Mouse (Mus musculus) spleen, postnatal 4 days (tissue): ENCODE data around the gene Lgr4.

Experiments
- DNase-seq, 2 experiments: peaks; one replicate each; pipeline ENCODE4 v3.0.0; 2022; ENCODE audit warnings: low spot score in 2 of 2

Gene Lgr4

DNA sequence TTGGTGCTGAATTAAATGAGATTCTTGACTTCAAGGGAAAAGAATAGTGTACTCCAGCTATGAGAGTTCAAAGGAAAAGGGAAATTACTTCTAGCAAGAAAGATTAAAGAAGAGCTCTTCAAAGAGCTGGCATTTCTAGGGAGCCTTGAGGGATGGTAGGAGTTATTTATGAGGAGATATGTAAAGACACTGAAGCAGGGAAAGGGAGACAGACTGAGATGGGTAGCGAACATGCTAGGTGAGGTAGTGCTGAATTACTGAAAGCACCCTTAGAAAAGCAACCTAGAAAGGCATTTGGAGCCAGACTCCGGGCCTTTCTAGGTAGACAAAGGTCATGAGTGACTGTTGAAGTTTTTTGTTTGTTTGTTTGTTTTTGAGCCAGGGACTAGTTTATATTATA, 58.7 kb downstream of the Lgr4 start:
- DNase-seq: no peak

DNA sequence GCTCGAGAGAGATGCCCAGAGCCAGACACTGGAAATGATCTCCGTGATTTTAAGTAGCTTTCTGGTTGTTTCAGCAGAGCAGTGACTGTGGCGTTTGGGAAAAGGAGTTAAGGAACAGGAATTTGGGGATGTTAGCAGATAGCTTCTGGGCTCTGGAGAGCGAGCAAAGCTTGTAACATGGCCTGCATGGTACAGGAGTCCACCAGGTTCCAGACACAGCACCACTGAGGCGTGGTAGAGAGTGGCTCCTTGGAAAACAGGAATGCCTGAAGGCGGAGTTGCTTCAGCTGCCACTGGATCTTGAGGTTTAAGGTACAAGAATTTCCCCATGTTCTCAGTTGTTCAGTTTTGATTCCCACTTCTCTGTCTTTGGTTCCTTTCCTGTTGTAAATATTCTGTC, 59.9 kb downstream of the Lgr4 start:
- no peak for DNase-seq

DNA sequence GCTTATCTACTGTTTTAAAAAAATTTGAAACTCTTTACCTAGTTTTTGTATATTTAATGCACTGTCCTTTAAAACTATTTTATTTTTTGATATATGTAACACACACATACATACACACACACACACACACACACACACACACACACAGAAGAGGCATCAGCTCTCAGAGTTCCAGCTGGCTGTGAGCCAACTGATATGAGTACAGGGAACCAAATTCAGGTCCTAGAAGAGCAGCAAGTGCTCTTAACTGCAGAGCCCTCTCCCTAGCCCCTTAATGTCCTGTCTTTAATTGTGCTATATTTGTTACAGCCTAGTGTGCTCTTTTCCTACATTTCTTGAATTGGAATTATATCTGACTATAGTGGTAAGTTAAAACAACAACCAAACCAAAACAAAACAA, 61.8 kb downstream of the Lgr4 start:
- DNase-seq: no peak

DNA sequence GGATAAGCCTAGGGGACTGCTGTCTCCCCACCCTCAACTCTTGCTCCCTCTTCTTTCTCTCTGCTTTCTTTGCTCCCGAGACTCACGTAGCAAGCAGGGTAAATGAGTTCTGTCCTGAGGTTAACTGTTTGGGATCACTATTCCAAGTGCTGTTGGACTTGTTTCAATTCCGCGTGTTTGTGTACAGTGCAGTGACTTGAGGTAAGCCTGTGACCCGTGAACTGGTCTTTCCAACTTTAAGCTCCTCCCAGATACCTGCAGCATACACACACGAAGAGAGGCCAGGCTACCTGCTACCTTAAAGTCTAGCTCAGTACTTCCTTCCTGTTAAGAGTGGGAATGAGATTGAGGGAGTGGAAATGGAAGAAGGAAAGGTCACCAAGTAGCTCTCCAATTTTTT, 66.0 kb downstream of the Lgr4 start:
- no peak for DNase-seq

DNA sequence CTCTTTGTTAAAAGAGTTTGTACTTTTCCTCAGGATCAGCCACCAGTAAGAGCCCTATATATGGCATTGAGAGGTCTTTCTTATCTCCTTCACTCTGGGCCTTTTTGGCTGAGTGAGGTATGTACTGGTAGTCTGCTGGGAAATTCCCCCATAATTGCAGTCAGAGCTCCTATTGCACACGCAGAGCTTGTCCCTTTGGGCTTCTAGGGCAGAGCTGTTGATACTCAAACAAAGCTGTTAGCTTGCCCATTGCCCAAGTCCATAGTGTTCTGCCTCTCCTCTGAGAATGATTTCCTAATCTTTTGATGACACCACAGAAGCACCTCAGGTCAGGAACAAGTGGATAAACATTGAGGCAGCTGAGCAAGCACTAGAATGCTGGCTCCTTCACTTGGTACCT, 67.5 kb downstream of the Lgr4 start:
- DNase-seq: no peak

DNA sequence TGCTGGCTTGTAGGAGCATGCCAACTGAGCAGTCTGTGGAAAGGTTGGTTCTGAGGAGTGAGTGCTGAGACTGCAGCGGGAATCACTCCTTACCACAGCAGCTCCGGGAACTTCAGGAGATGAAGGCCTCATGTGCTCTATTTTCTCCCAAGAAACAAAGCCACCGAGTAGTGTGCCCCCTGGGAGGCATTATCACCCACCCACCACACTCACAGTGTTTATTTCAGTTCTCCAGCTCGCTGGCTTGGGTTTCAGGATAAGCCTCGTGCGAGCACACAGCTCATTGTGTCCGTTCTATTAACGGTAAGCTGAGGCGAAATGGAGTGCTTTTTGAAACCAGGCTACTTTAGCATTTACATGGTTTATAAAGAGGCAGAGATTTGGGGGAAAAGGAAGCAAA, 68.1 kb downstream of the Lgr4 start:
- no peak for DNase-seq

DNA sequence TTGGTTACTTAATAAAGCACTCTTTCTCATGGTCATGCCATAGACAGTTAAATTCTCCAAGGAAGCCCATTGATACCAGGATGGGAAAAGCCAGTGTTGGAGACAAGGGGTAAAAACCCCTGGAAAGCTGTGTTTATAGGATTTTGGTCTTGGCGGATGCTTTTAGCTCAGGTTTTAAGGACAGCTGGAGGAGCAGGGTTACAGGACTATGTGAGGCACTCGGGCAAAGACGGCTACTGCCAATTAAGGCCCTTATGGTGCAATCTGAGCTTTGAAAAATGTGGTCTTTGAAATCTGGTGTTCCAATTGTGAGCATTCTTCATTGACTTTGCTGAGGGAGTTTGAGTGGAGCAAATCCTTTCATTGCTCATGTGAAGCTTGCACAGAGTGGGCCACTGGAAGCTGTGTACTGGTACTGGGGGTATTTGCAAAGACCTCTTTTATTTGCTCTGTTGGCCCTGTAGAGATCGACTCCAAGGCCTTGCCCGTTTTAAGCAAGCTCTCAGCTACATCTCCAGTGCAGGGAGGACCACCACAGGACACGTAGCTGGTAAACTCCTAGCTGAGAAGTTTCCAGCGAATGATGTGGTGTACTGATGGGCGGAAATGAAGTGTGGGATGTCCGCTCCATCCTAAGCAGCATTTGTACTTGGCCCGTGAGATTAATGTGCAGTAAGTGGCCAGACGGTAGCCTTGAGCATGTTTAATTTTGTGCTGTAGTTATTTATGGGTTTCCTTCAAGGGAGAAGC, 68.8 kb downstream of the Lgr4 start:
- no peak for DNase-seq

DNA sequence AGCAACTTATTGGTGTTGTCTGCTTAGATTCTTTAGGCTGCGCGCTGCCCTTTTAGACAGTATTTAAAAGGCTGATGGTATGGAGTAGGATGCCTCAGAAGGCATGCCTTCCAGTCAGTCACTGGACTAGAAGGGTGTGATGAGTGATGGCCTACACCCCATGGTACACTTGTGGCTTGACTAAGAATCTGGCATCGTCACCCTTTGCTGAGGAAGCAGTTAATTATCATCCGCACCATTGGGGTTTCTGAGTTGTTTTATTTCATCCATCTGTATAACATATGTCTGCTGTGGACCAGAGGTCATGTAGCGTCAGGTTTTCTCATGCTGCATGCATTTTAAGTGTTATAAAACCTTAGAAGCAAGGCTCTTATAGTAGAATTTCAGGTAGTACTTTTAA, 70.5 kb downstream of the Lgr4 start:
- no peak for DNase-seq

DNA sequence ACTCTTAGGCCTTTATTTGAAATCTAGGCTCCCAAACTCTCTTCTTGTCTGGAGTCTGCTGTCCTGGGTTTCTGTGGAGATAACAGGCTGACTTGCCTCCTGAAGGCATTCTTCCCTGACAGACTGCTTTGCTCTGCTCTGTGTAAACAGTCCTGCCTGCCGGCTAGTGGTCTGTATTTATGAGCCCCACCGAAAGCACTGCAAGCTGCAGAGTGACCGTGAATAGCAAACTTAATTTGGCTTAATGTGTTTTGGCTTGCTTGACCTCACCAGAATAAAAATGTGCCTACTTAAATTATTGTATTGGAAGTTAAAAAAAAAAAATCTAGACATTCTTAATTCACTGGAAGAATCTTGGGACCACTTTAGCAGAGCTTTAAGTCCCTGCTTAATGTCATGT, 71.7 kb downstream of the Lgr4 start:
- DNase-seq: no peak

DNA sequence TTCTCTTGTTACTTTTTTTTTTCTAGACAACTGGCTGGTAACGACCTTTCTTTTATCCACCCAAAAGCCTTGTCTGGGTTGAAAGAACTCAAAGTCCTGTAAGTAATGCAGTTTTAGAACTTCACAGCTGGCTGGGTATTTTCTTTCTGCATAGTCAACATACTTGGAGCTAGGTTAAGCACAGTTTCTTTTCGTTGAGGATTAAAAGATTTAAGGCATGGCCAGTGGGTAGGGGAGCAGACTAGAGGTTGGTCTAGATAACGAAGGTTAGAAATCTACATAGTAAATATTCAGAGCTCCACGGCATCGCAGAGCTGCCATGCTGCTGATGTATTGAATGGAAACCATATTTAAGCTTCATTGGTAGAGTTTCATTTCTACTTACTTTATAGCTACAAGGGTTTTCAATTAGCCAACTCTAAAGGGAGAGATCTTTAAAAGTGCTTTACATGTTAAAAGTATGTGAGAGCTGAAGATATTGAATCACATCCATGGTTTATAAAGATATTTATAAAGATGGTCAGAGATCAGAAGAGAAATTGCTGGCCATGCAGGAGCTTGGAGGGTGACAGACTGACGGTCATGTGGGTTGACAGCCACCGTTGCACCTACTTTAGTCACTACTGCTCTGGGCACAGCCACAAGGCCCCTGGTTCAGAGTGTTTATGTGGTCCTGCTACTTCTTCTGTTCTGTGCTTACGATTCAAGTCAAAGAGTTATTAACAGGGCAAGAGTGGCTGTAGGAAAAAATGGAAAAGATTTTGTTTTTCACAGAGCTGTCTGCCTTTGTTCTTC, 72.4 kb downstream of the Lgr4 start:
- DNase-seq: no peak

DNA sequence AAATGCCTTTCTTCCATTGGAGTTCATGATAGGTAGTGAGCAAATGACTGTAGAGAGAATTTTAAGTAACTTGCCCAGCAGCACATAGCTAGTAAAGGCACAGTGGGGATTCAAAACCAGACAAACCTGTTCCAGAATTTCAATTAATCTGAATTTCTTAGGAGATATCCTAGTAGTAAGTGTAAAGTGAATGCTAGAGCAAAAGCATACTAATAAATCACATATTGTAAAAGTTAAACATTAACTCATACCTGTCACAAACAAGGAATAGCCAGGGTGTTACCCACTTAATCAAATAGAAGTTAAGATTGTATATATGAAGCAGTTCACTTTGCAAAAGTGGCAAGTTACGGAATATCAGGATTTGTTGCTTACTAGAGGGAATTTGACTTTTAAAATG, 74.3 kb downstream of the Lgr4 start:
- DNase-seq: no peak

DNA sequence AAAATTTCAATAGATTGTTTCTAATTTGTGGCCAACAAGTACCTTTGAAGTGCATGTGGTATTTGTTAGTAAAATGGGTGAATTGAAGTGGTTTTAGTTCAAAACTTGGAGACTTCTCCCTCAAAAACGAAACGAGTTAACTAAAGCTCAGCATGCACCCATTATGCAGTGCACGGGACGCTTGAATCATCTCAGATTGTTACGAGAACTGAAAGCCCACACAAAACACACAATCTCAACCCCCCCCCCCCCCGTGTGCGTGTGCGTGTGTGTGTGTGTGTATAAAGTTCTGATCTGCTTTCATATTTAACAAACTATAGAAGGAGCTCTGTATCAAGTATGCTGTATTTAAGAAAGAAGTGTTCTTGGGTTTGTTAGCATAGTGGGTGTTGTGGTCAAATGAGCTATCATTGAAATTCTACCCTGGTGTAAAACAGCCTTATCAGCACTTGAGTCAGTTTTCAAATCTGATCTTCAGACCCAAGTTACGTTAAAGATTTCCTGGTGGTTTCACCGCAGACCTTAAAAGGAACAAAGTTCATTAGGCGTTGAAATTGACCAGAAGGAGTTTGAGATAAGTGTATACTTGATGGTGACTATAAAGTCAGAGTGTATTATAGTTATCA, 75.1 kb downstream of the Lgr4 start:
- no peak for DNase-seq

DNA sequence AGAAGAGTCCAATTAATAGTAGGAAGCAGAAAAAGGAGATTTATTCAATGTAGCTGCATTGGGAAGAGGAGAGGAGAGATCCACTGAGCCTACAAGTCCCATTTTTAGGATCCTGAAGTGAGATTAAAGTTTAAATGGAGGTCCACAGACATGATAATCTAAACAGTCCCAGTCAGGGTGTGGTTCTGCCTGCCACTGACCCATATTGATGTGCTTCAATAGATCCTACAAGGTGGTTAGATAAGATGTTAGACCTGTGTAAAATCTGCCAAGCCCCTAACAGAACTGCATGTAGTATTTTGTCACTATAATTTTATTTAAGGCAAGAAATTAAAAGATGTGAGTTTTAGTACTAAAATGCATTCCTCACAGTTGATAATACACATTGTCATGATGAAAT, 76.0 kb downstream of the Lgr4 start:
- no peak for DNase-seq

DNA sequence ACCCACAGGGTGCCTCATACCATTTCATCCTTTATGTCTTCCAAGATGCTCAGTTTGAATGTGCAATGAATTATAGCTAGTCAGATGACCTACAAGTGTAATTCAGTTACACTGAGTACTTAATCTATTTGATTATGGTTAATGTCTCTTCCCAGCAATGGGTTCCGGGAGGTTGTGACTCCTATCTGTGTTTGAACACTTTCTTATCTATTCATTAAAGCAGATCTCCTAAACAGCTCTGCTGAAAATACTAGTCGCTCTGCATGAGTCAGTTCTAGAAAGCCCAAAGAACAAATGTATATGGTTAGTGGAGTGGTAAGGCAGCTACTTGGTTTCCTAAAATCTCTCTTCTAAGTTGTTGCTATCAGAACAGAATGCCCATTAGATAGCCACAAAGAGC, 77.6 kb downstream of the Lgr4 start:
- no peak for DNase-seq

DNA sequence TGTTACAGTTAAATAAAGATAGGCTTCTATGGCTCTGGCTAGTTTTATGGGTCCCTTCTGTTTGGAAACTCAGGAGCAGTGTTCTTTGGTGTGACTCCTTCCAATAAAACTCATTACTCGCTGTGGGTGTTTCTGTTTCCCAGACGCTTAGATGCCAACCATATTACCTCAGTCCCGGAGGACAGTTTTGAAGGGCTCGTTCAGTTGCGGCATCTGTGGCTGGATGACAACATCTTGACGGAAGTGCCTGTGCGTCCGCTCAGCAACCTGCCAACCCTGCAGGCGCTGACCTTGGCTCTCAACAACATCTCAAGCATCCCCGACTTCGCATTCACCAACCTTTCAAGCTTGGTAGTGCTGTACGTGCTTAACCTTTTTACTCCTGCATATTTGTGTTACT, 79.0 kb downstream of the Lgr4 start:
- DNase-seq: no peak

DNA sequence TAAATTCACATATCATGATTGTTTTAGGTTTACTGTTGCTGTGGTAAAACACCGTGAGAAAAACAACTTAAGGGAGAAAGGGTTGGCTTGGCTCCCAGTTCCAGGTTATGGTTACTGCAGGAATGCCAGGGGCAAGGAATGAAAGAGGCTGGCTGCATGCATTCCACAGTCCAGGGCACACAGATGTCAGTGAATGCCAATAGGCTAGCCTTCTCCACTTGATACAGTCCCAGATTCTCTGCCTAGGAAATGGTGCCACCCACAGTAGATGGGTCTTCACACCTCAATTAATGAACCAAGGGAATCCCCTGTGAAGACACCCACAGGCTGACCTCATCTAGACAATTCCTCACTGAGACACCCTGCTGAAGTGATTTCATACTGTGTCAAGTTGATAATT, 87.2 kb downstream of the Lgr4 start:
- no peak for DNase-seq

DNA sequence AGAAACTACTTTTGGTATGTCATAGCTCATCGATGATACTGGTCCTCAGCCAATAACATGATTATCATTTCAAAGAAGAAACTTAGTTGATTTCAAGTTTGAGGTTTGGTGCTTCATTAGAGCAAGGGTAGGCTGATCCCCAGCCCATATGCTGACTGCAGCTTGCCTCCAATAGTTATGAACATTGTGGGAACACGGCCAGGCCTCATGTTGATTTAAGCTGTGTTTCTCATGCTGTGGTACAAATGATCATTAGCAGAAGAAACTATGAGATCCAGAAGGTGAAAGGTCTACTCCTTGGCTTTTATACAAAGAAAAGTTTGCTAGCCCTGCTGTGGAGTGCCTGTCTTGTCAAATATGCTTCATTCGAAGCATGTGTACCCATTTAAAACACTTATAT, 87.7 kb downstream of the Lgr4 start:
- DNase-seq: no peak

DNA sequence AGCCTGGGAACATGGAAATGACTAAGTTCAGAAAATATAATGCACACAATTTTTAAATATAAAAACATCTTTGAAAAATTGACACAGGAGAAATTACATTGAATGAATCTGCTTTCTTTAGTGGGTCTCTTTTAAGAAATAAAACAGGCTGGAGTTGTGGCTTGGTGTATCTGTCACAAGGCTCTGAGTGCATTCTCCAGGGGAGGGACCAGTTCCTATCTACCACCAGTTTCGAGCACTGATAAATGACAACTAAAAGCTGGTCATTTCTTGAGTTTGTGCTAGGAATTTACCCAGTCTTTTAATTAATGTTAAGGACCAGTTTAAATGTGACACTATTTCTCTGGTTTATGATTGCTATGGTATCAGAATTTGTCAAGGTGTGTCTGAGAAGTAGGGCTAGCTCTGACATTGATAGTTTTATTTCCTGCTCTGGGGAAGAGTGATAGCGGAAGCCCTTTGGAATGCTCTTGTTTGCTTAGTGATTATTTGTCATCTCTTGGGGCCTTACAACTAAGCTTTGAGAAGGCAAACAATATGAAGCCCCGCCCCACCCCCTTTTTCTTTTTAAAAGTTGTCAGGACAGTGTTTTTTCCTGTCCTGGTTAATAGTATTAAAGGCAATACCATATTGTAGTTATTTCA, 88.3 kb downstream of the Lgr4 start:
- DNase-seq: no peak

DNA sequence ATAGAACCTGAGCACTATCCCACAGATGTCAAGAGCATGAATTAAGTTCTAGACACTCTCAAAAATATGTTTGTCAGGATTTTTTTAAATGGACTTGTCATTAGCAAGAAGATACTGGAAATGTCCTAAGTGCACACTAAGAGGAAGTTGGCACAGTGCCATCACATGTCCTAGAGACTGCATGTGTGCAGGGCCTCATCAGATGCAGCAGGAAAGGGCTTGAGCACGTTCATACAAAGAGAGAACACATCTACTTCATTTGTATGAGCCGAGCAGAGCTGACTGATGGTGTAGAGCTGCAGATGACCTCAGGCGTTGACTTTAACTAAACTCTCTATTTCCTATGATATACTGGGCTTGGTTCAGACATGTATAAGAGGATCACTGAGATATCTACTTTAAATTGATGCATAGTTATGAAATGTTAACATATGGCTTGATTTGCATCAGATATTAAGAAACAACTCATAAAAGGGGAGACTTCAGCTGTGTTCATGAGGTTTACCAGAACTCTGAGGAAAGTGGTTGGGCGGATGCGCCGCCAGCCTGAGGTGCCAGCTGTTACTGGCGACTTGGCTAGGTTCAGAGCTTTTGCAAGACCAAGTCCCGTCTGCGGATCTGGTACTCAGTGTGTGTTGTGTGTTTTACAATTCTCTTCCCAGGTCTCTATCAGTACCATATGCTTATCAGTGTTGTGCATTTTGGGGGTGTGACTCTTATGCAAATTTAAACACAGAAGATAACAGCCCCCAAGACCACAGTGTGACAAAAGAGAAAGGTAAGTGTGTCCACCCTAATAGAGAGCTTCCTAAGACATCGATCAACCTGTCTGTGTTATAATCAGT, 90.2 kb downstream of the Lgr4 start:
- peak in 1 of 2 experiments; percentile 42 for DNase-seq

DNA sequence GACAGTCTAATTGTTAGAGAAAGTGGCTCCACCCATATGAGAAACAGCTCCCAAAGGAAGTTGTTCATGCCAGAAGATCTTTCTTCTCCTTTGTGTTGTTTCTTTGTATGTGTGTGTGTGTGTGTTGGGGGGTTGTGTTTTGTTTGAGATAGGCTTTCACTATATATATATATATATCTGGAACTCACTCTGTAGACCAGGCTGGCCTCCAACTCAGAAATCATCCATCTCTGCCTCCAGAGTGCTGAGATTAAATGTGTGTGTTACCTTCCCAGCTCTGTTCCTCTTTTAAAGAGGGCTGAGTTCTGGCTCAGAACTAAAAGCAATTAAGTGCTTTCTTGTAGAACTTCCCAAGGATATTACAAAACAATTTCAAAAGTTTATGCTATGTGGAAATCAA, 92.0 kb downstream of the Lgr4 start:
- DNase-seq: no peak

DNA sequence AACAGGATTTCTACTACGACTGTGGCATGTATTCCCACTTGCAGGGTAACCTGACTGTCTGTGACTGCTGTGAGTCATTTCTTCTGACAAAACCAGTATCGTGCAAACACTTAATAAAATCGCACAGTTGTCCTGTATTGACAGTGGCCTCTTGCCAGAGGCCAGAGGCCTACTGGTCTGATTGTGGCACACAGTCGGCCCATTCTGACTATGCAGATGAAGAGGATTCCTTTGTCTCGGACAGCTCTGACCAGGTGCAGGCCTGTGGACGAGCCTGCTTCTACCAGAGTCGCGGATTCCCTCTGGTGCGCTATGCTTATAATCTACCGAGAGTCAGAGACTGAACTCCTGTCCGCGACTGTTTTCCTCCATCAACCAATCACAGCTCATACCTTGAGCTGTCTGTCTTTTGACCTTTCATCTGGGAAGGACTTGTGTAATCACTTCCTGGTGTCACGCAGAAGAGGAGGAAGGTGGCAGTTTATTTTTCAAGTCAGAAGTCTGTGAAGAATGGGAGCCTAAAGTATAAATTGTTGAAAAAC, 94.8 kb downstream of the Lgr4 start:
- no peak for DNase-seq
